Mouse (Mus musculus) bone marrow, adult 2 months (tissue): ENCODE data around the gene Dpyd. TPM values are rescaled to one million over a fixed set of nuclear protein-coding genes. Genes with fewer than 3 reads are reported as not detected.

ENCODE experiments used
- H3K27ac ChIP-seq: fragments of 200-500 bp; 2 replicates; pipeline ENCODE4 v1.5.1; 2012; ENCODE audit warnings: low read depth, mild to moderate bottlenecking, control low read depth, inconsistent platforms, low read length; ENCODE audit not compliant: control insufficient read depth, poor library complexity, insufficient read depth
- H3K4me1 ChIP-seq: fragments of 200-500 bp; 2 replicates; pipeline ENCODE4 v1.6.1; 2011; ENCODE audit warnings: low read length; ENCODE audit not compliant: control insufficient read depth, insufficient read depth
- H3K4me3 ChIP-seq: fragments of 200-500 bp; replicated peaks from 2 replicates; pipeline ENCODE3; 2011; ENCODE audit warnings: mild to moderate bottlenecking, low read depth, low read length, control low read depth; ENCODE audit not compliant: control insufficient read depth
- CTCF ChIP-seq: fragments of 200-500 bp; IDR thresholded peaks from 2 replicates; pipeline ENCODE4 v1.5.1; 2011; ENCODE audit warnings: low read length, control low read depth; ENCODE audit not compliant: control insufficient read depth, insufficient read depth
- POLR2A ChIP-seq: fragments of 200-500 bp; IDR thresholded peaks from 2 replicates; pipeline ENCODE4 v1.6.1; 2011; ENCODE audit warnings: low read depth, mild to moderate bottlenecking, control low read depth, low read length, borderline replicate concordance; ENCODE audit not compliant: control insufficient read depth
- WGBS: fragments of 180-500 bp; shearing (Covaris S2); methylation state at CpG from one replicate; pipeline ENCODE4 v1.1.7; 2018; 5-methylcytosine and 5-hydroxymethylcytosine counted together
- polyA plus RNA-seq: library from polyadenylated mRNA; stranded (reverse); fragments of >200 nt; gene quantifications from 2 replicates; pipeline ENCODE4 v1.2.4, GENCODE M21; 2011; ENCODE audit warnings: low replicate concordance; ENCODE audit not compliant: missing spikeins, insufficient read depth, insufficient read length

Dpyd gene
- polyA plus RNA-seq, 1 experiment: 1.5 TPM

DNA sequence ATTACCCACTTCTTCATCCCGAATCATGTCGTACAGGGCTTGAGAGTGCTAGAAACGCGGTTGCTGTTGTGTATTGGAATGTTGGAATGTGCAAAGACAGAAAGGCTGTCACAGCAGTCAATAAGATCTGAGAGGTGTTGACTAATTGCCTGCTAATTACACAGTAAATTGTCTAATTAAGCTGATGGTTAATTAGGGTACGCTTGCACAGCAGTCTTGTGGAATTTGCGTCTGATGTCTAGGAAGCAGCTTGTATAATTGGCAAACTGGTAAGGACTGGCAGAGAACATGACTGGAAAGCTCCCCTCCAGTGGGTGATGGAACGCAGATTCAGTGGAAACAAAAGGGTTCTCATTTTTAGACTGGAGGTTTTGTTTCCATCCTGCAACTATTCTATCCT is 459.3 kb downstream of the Dpyd start:
- Histone ChIP-seq H3K4me1 (no peaks in the 10 kb centered on the region), H3K27ac (no peak overlapping the region), H3K4me3 (no peak overlapping the region)
- WGBS: 75% methylated on average over 7 of the region's 7 CpGs
- no peak for TF ChIP-seq CTCF
- TF ChIP-seq POLR2A: no peak

DNA sequence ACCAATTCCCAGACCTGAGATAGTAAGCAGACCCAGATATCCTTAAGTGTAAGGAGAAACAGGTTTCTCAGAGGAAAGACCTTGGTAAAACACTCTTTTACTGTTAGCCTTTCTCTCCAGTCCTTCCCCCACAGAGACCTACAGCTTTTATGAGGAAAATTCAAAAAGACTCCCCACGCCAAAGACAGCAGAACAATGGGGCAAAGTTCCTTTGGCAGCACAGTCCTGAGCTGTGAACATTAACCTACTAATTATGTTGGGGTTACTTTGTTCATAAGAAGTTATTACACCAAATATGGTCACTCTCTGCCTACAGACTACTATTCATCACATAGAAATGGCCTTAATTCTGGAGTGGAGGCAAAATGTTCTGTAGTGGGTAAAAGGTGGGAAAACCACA is 480.7 kb downstream of the Dpyd start:
- TF ChIP-seq POLR2A: no peak
- no peak for TF ChIP-seq CTCF
- no peak overlapping the region for H3K4me3 ChIP-seq
- H3K4me1 ChIP-seq: no peaks in the 10 kb centered on the region
- H3K27ac ChIP-seq: no peak overlapping the region
- 76% methylated on average over 1 of the region's 1 CpGs for whole genome bisulfite sequencing

DNA sequence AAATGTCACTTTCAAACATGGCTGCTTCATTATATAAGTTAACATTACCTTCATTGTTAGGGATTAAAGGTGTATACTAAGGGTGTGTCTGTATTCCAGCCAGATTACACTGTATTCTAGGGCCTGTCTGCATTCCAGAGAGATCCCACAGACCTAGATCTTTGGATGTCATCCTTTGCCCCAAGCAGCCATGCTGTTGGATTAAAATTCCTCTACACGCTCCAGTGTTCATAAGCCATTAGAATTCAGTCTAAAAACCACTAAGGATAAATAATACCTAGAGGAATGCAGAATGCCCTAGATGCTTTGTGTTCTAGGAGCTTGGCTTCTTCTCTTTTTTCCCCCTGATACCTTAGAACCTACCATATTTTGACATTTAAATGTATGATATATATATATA is 494.2 kb downstream of the Dpyd start:
- no peak overlapping the region for H3K4me3 ChIP-seq

DNA sequence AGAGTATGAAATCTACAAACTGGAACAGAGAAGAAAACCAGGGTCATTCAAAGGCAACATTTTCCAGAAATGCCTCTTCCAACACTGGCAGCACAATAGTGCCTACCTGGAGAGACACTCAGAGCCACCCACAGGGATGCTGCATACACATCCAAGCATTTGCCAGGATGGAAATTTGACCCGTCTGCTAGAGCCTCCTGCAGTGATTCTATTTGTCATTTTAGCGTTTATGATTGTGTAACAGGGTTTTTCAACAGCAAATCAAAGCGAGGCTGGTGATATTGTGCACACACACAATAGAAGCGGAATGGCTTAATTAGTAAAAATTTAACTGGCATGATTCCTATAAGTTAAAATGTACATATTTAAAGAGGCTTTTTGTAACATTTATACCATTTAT is 501.3 kb downstream of the Dpyd start:
- 68% methylated on average over 4 of the region's 4 CpGs for WGBS
- H3K4me1 ChIP-seq: no peaks in the 10 kb centered on the region
- H3K4me3 ChIP-seq: no peak overlapping the region
- H3K27ac ChIP-seq: no peak overlapping the region
- no peak for TF ChIP-seq CTCF
- TF ChIP-seq POLR2A: no peak

More for the DNA sequence above, 494.2 kb downstream of the Dpyd start:
- no peak overlapping the region for H3K27ac ChIP-seq
- H3K4me1 ChIP-seq: no peaks in the 10 kb centered on the region
- TF ChIP-seq POLR2A (no peak), CTCF (no peak)
- 83% methylated on average over 1 of the region's 1 CpGs for WGBS

DNA sequence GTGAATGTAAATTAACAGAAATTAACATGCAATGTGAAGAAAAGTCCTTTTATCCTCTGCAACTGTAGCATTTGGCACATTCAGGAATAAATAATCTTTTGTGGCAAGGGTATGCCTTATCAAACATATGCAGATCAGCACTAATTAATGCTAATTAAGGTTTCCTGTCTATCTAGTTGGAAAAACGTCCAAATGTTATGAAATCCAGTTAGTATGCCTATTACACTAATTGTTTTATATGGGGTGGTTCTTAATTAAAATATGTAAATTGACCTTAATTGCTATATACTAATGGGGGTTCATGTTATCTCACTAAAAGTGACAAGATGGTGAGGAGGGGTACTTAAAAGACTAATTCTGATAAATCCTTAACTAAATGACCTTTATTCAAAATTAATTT is 501.7 kb downstream of the Dpyd start:
- TF ChIP-seq POLR2A: no peak
- no peak for TF ChIP-seq CTCF
- WGBS: 11% methylated on average over 1 of the region's 1 CpGs
- Histone ChIP-seq H3K4me3 (no peak overlapping the region), H3K4me1 (no peaks in the 10 kb centered on the region), H3K27ac (no peak overlapping the region)

GRCm38 (mm10) chr3:119064746-119065145 is 502.8 kb downstream of the Dpyd start:
- H3K4me3 ChIP-seq: no peak overlapping the region
- H3K27ac ChIP-seq: no peak overlapping the region
- H3K4me1 ChIP-seq: no peaks in the 10 kb centered on the region
- WGBS: 86% methylated on average over 7 of the region's 7 CpGs
- TF ChIP-seq POLR2A (no peak), CTCF (no peak)

DNA sequence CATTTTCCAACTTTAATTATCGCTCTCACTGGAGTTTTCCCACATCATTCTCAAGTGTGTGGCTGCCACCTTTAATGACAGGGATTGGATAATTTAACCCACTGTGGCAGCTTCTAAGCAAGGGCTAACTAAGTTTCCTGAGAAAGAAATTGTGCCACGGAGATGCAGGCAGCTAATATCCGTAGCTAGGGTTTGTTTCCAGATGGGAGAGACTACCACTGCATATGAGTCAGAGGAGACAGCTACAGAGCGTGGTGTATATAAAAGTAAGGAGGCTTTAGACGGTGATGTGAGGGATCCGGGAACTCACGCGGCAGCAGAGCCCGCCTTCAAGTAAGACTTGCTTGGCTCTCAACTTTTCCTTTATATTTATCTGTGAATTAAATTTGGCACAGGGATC is 505.3 kb downstream of the Dpyd start:
- TF ChIP-seq POLR2A: no peak
- no peak for TF ChIP-seq CTCF
- WGBS: 84% methylated on average over 9 of the region's 9 CpGs
- H3K27ac ChIP-seq: no peak overlapping the region
- H3K4me1 ChIP-seq: no peaks in the 10 kb centered on the region
- H3K4me3 ChIP-seq: no peak overlapping the region

GRCm38 (mm10) chr3:119086618-119087017 is 524.7 kb downstream of the Dpyd start:
- Histone ChIP-seq H3K27ac (no peak overlapping the region), H3K4me1 (no peaks in the 10 kb centered on the region), H3K4me3 (no peak overlapping the region)
- 54% methylated on average over 1 of the region's 1 CpGs for WGBS
- TF ChIP-seq CTCF: no peak

- 76% methylated on average over 5 of the region's 5 CpGs for WGBS
- no peak for TF ChIP-seq POLR2A
- no peak for TF ChIP-seq CTCF
- Histone ChIP-seq H3K4me3 (no peak overlapping the region), H3K27ac (no peak overlapping the region), H3K4me1 (no peaks in the 10 kb centered on the region)
Observed at GRCm38 (mm10) chr3:119095223-119095886, 533.4 kb downstream of the Dpyd start.
